Mouse (Mus musculus) brain, embryonic 14.5 days (tissue): ENCODE data around the gene Dennd6b.

Source experiments
- CTCF ChIP-seq: fragments of 200-500 bp; IDR thresholded peaks from 2 replicates; pipeline ENCODE4 v1.5.1; 2012; ENCODE audit warnings: inconsistent platforms, mild to moderate bottlenecking, moderate library complexity, borderline replicate concordance; ENCODE audit not compliant: insufficient read depth, insufficient read length; ENCODE audit errors: extremely low read depth
- POLR2A ChIP-seq: fragments of 200-500 bp; IDR thresholded peaks from 2 replicates; pipeline ENCODE4 v1.6.1; 2012; ENCODE audit warnings: mild to moderate bottlenecking, inconsistent platforms, borderline replicate concordance; ENCODE audit not compliant: poor library complexity, insufficient read depth, insufficient read length, severe bottlenecking; ENCODE audit errors: extremely low read depth

GRCm38 (mm10) chr15:89178260-89178860 lies 17.9 kb downstream of the Dennd6b start:
- TF ChIP-seq CTCF (no peak), POLR2A (no peak)
